Mouse (Mus musculus) neutrophil, adult 83 days (primary cell): ENCODE measurements around the gene Rpl36. TPM values are rescaled to one million over a fixed set of nuclear protein-coding genes. Genes with fewer than 3 reads are reported as not detected.

Experiments
- total RNA-seq, 2 experiments: library from RNA; stranded (reverse); gene quantifications; one replicate each; pipeline ENCODE4 v1.2.4; 2023

Rpl36 gene
- total RNA-seq, result 100 to 1,000 TPM; 426 to 509 TPM

GRCm38 (mm10) chr17:56613236-56613844 lies at the start of gene Rpl36:
Gene Rpl36, plus strand, starts transcription at chr17:56613416.

DNA sequence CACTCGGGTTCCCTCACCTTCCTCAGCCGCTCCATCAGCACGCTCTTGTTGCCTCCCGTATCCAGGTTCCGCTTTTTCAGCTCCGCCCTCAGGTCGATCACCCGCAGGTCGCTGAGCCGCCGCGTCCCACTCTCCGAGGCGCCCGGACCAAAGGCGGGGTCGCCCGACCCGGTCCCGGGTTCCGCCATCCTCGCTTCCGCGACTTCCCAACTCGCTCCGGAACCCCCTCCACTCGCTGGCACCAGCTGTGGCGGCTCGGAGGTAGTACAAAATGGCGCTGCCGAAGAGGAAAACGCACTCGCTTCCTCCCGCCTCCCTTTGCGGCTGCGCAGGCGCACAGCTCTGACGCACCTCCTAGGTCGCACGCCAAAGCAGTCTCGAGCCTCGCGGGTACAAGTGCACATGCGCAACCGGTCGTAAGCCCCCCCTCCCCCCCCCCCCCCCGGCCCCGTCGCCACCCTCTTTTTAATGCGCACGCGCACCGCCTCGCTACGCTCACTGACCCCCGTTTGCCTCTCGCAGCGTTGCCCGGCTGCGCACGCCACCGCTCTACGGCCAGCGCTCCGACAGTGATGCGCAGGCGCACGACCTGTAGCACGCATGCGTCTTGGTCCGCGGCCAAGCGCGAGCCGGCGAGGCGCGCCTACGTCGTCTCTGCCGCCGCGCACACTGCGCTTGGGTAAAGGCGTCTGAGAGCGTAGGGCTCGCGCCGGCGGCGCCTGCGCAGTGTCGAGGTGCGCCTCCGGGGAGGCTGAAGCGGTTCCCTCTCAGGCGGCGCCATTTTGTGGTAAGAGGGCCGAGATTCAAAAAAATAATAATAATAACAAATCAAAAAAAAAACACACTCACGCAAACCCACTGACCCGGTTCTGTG lies 28.7 kb upstream of the Rpl36 start, which contains the start of the genes Safb2 and Safb:
TSS of gene Safb2 (minus strand) at position 329 of the 874 bp plus-strand sequence.
TSS of gene Safb (plus strand) at position 569 of the 874 bp plus-strand sequence.

GRCm38 (mm10) chr17:56609452-56610171 lies 3.6 kb upstream of the Rpl36 start, which contains the start of gene 2410015M20Rik:
Gene 2410015M20Rik, minus strand, starts transcription at chr17:56609771.

GRCm38 (mm10) chr17:56626754-56627470 lies 13.7 kb downstream of the Rpl36 start, which contains the start of gene Lonp1:
Gene Lonp1, minus strand, starts transcription at chr17:56626887.

DNA sequence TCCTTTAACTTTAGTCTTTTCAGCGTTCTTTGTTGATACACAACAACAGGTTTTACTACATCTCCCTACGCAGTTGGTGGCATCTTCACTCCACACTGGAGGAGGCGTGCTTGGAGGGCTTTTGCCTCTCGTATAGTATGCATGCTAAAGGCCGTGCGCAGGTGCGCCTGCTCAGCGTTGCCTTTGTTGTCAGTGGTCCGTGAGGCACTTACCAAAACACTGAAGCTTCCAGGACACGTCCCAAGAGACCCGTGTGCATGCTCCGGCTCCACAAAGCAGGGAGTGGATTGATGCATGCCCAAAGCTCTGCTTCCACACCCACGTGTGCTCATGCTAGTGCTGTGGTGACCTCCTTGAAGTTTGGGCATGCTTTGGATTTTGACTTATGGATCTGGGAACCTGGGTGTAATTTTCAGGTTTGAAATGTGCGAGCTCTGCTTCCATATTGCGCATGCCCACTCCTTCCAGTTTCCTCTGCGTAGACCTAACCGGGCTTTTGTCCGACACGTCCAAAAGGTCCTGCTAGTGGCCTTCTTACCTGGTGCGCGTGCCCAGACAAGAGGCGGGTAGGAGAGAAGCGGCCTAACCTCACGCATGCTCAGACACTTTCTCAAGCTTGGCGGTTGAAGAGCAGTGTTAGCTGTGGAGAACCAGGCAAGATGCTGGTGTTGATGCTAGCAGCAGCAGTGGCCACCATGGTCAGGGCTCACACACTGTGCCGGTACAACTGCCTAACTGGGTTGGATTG lies 14.5 kb downstream of the Rpl36 start, which contains the start of gene Catsperd:
TSS of gene Catsperd (plus strand) at position 614 of the 748 bp plus-strand sequence.

Other genes starting within 250 kb of the Rpl36 start
- gene Ptprs, start 136.9 kb upstream of the Rpl36 start, total RNA-seq, result 10 to 100 TPM; 22.9 to 28.8 TPM
- gene Znrf4, start 101.0 kb upstream of the Rpl36 start, total RNA-seq, result not detected
- 1 to 10 TPM; 1.7 to 4.3 TPM for gene Gm20219, start 59.0 kb upstream of the Rpl36 start, total RNA-seq
- gene Safb2, start 28.8 kb upstream of the Rpl36 start, total RNA-seq, result 100 to 1,000 TPM; 209 to 229 TPM
- gene Safb, start 28.6 kb upstream of the Rpl36 start, total RNA-seq, result 100 to 1,000 TPM; 135 to 151 TPM
- 10 to 100 TPM; 54.0 to 56.2 TPM for gene 2410015M20Rik, start 3.6 kb upstream of the Rpl36 start, total RNA-seq
- gene Lonp1, start 13.5 kb downstream of the Rpl36 start, total RNA-seq, result 10 to 100 TPM; 23.9 to 26.8 TPM
- under 1 TPM; 0.49 to 0.61 TPM for gene Catsperd, start 14.7 kb downstream of the Rpl36 start, total RNA-seq
- 10 to 100 TPM; 59.0 to 64.8 TPM for gene Ranbp3, start 59.9 kb downstream of the Rpl36 start, total RNA-seq
- 10 to 100 TPM; 61.8 to 67.9 TPM for gene Ndufa11, start 104.4 kb downstream of the Rpl36 start, total RNA-seq
- 1 to 10 TPM; 1.6 to 2.1 TPM for gene Vmac, start 104.6 kb downstream of the Rpl36 start, total RNA-seq
- under 1 TPM in 1 of 2 experiments, not detected in 1; 0.40 TPM for gene Nrtn, start 144.1 kb downstream of the Rpl36 start, total RNA-seq
- 10 to 100 TPM; 20.7 to 21.1 TPM for gene Dus3l, start 151.3 kb downstream of the Rpl36 start, total RNA-seq
- gene Prr22, start 156.8 kb downstream of the Rpl36 start, total RNA-seq, result under 1 TPM; 0.50 to 0.97 TPM
- gene Rfx2, start 217.6 kb downstream of the Rpl36 start, total RNA-seq, result 1 to 10 TPM; 6.5 TPM